Mouse (Mus musculus) G1E (cell line): ENCODE results near the gene Eomes.

ENCODE experiments used
- CTCF ChIP-seq: IDR thresholded peaks from 2 replicates; pipeline ENCODE4 v1.5.1; 2012; ENCODE audit warnings: low read depth, low read length, inconsistent platforms, mixed read lengths
- POLR2AphosphoS5 ChIP-seq: IDR thresholded peaks from 2 replicates; pipeline ENCODE4 v1.6.1; 2012; ENCODE audit warnings: low read depth, low read length, inconsistent platforms; ENCODE audit not compliant: insufficient replicate concordance
- TAL1 ChIP-seq: conservative IDR thresholded peaks from 2 replicates; pipeline ENCODE4 v1.6.1; 2012; ENCODE audit warnings: low read depth, low read length, inconsistent platforms, mixed read lengths

- no peak for TF ChIP-seq CTCF
- no peak for TF ChIP-seq POLR2AphosphoS5
- no peak for TF ChIP-seq TAL1
These were observed 52.7 kb downstream of the Eomes start for GRCm38 (mm10) chr9:118530679-118531078.
